Mouse (Mus musculus) urinary bladder, postnatal 14 days (tissue): ENCODE measurements around the gene Cmtm1.
"Not testable (repeated sequence)": the region's sequence is repeated elsewhere in the genome, so short reads cannot be mapped to it uniquely, and the experiment has no call there.

ENCODE experiments used
- DNase-seq: peaks from one replicate; pipeline ENCODE4 v3.0.0; 2021; ENCODE audit warnings: low spot score

Cmtm1 gene

GRCm38 (mm10) chr8:104321267-104321666 lies 11.3 kb upstream of the Cmtm1 start, which contains the start of gene Gm11020:
Gene Gm11020, plus strand, starts transcription at chr8:104321567.
- DNase-seq: not testable (repeated sequence)

GRCm38 (mm10) chr8:104313311-104313710 lies 3.4 kb upstream of the Cmtm1 start:
- DNase-seq: no peak

- not testable (repeated sequence) for DNase-seq
Observed at GRCm38 (mm10) chr8:104312023-104312422, 2.1 kb upstream of the Cmtm1 start.

- not testable (repeated sequence) for DNase-seq
Observed at GRCm38 (mm10) chr8:104308341-104308740, 1.6 kb downstream of the Cmtm1 start.

- DNase-seq: no peak
Observed at GRCm38 (mm10) chr8:104304962-104305361, 5.0 kb downstream of the Cmtm1 start.

- DNase-seq: not testable (repeated sequence)
Observed at GRCm38 (mm10) chr8:104302536-104302935, 7.4 kb downstream of the Cmtm1 start.

GRCm38 (mm10) chr8:104301577-104301976 lies 8.4 kb downstream of the Cmtm1 start:
- not testable (repeated sequence) for DNase-seq

GRCm38 (mm10) chr8:104294396-104294795 lies 15.5 kb downstream of the Cmtm1 start:
- no peak for DNase-seq

GRCm38 (mm10) chr8:104293081-104293480 lies 16.9 kb downstream of the Cmtm1 start, which contains the start of gene Cmtm2a:
Gene Cmtm2a, minus strand, starts transcription at chr8:104293181.
- not testable (repeated sequence) for DNase-seq

GRCm38 (mm10) chr8:104268937-104269440 lies 41.0 kb downstream of the Cmtm1 start:
- DNase-seq: no peak

- DNase-seq: no peak
Observed at GRCm38 (mm10) chr8:104268368-104268767, 41.6 kb downstream of the Cmtm1 start.

- DNase-seq: not testable (repeated sequence)
Observed at GRCm38 (mm10) chr8:104264271-104264935, 45.5 kb downstream of the Cmtm1 start.

- not testable (repeated sequence) for DNase-seq
Observed at GRCm38 (mm10) chr8:104261802-104262201, 48.1 kb downstream of the Cmtm1 start.

GRCm38 (mm10) chr8:104253016-104253415 lies 56.9 kb downstream of the Cmtm1 start:
- peak; percentile 25 for DNase-seq

- peak; percentile 24 for DNase-seq
Observed at GRCm38 (mm10) chr8:104251461-104251860, 58.5 kb downstream of the Cmtm1 start.

GRCm38 (mm10) chr8:104250439-104251367 lies 59.2 kb downstream of the Cmtm1 start, which contains the start of gene Cklf:
Gene Cklf, plus strand, starts transcription at chr8:104250861.
- DNase-seq: peak; percentile 89

GRCm38 (mm10) chr8:104249442-104249996 lies 60.4 kb downstream of the Cmtm1 start:
- DNase-seq: no peak

- peak; percentile 81 for DNase-seq
Observed at GRCm38 (mm10) chr8:104248276-104248675, 61.7 kb downstream of the Cmtm1 start, which contains the start of gene Tk2. Gene Tk2, minus strand, starts transcription at chr8:104248558.

- peak; percentile 19 for DNase-seq
Observed at GRCm38 (mm10) chr8:104247908-104248275, 62.1 kb downstream of the Cmtm1 start.

GRCm38 (mm10) chr8:104247054-104247907 lies 62.7 kb downstream of the Cmtm1 start:
- peak; percentile 25 for DNase-seq

GRCm38 (mm10) chr8:104246621-104247020 lies 63.3 kb downstream of the Cmtm1 start:
- no peak for DNase-seq
